Mouse (Mus musculus) embryonic facial prominence, embryonic 10.5 days (tissue): Measurements from ENCODE around the gene Svop. TPM values are rescaled to one million over a fixed set of nuclear protein-coding genes. Genes with fewer than 3 reads are reported as not detected.

Experiments
- DNase-seq: peaks from one replicate; pipeline ENCODE4 v3.0.0-alpha.2; 2017; ENCODE audit warnings: low spot score
- H3K27ac ChIP-seq: fragments of 300-500 bp; sonication (generic); replicated peaks from 2 replicates; pipeline ENCODE4 v1.5.1; 2016; ENCODE audit warnings: mild to moderate bottlenecking
- H3K27me3 ChIP-seq: fragments of 300-500 bp; sonication (generic); replicated peaks from 2 replicates; pipeline ENCODE4 v1.6.1; 2016; ENCODE audit warnings: low read depth, mild to moderate bottlenecking; ENCODE audit not compliant: poor library complexity, severe bottlenecking
- H3K36me3 ChIP-seq: fragments of 300-500 bp; sonication (generic); replicated peaks from 2 replicates; pipeline ENCODE4 v1.6.1; 2016; ENCODE audit warnings: mild to moderate bottlenecking, moderate library complexity
- H3K4me1 ChIP-seq: fragments of 300-500 bp; sonication (generic); 2 replicates; pipeline ENCODE4 v1.6.1; 2016
- H3K4me3 ChIP-seq: fragments of 300-500 bp; sonication (generic); 2 replicates; pipeline ENCODE4 v1.5.1; 2016; ENCODE audit warnings: mild to moderate bottlenecking, moderate library complexity
- H3K9me3 ChIP-seq: fragments of 300-500 bp; sonication (generic); 2 replicates; pipeline ENCODE4 v1.6.1; 2016; ENCODE audit warnings: mild to moderate bottlenecking
- WGBS: fragments of 180-500 bp; shearing (Covaris S2); methylation state at CpG from one replicate; pipeline ENCODE4 v1.1.7; 2016; 5-methylcytosine and 5-hydroxymethylcytosine counted together
- polyA plus RNA-seq: library from polyadenylated mRNA; unstranded; fragments of >200 nt; fragmentation: Nextera tagmentation; extraction: Ambion mirVana; gene quantifications from 2 replicates; pipeline ENCODE4 v1.2.1, GENCODE M21; 2016

Gene Svop
- polyA plus RNA-seq, 1 experiment from 2014 or later: 4.2 TPM

DNA sequence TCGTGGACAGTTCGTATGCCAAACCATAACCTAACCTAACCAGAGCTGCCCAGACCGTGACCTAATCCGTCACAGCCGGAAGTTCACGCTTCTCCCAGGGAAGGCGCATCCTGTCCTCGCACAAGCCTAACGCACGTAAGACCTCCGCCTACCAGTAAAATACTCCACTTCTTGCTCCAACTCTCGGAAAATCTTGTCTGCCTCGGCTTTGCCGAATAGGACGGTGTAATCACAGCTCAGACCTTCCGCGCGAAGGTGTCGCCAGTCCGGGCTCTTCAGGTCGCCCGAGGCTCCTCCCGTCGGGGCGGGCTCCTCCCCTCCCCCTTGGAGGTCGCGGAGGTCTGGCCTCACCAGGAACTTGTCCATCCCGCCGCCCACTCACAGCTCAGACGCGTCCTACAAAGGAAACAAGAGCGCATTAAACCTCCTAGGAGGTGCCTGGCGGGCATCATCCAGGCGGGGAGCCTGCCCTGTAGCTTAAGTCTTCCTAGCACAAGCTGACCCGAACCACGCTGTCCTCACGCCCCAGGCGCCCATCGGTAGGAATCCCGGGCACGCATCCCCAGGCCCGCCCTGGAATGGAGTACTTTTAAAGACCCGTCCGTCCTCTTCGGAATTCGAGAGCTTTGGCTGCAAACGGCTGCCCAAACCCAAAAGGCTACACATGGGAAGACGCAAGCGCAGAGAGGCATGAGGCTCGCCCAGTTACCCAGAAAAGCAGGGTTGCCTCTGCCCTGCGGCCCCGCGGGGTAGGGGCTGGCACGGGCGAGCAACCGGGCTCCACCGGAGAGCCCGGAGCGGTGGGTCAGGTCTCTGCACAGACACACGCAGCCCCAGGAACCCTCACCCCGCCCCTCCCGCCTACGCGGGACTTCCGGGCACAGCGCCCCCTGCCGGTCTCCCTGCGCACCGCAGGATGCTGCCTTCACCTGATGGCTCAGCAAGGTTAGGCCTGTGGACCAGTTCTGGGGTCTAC lies 36.3 kb upstream of the Svop start, which contains the start of gene Alkbh2:
Gene Alkbh2 (minus strand): TSS at position 845 of the 976 bp plus-strand sequence.
- Histone ChIP-seq H3K9me3 (no peaks in the 10 kb centered on the region), H3K4me3 (peak within 1 kb of the TSS; percentile 78), H3K36me3 (peaks cover 39% of the 10 kb centered on the region), H3K27ac (peak within 1 kb of the TSS; percentile 93), H3K27me3 (no peaks in the 10 kb centered on the region), H3K4me1 (peaks cover 42% of the 10 kb centered on the region)
- peak; percentile 95 for DNase-seq
- under 1% methylated on average over 69 of the region's 69 CpGs for WGBS

- 84% methylated on average over 7 of the region's 7 CpGs for WGBS
- no peak for DNase-seq
- Histone ChIP-seq H3K9me3 (no peaks in the 10 kb centered on the region), H3K36me3 (peaks cover 46% of the 10 kb centered on the region), H3K27ac (no peak overlapping the region; the same call in 1 of the 2 replicates), H3K4me1 (peaks cover 32% of the 10 kb centered on the region), H3K4me3 (peak overlapping the region; percentile 78), H3K27me3 (no peaks in the 10 kb centered on the region)
Measured at GRCm38 (mm10) chr5:114126499-114127244, 35.3 kb upstream of the Svop start.

- DNase-seq: no peak
- 88% methylated on average over 3 of the region's 3 CpGs for WGBS
- H3K4me1 ChIP-seq: peaks cover 25% of the 10 kb centered on the region
- H3K4me3 ChIP-seq: no peak overlapping the region
- H3K27ac ChIP-seq: no peak overlapping the region
- H3K9me3 ChIP-seq: no peaks in the 10 kb centered on the region
- no peaks in the 10 kb centered on the region for H3K27me3 ChIP-seq
- H3K36me3 ChIP-seq: peaks cover 52% of the 10 kb centered on the region
Measured at GRCm38 (mm10) chr5:114126008-114126407, 34.6 kb upstream of the Svop start.

GRCm38 (mm10) chr5:114119806-114120205 lies 28.4 kb upstream of the Svop start:
- Histone ChIP-seq H3K9me3 (no peaks in the 10 kb centered on the region), H3K36me3 (peaks cover 100% of the 10 kb centered on the region), H3K4me3 (no peak overlapping the region), H3K27ac (no peak overlapping the region), H3K4me1 (0 out of 2 replicates have a peak, but pooled peaks cover 2% of the 10 kb centered on the region), H3K27me3 (no peaks in the 10 kb centered on the region)
- no peak for DNase-seq
- WGBS: 83% methylated on average over 4 of the region's 4 CpGs

DNA sequence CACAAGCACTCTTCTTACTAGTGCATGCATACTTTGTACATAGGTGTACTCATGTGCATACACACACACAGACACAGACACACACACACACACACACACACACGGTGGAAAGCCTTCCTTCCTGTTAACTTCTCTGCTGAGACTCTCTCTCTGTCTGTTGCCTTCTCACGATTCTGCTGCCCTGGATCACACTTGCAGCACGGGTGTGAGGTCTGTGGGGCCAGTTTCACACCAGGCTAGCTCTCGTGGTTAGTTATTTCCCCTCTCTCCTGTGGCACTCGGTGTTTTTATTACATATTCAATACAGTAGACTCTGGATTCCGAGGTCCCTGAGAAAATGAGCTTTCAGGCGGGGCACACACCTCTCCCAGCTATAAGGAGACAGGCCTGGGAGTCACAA lies 25.2 kb upstream of the Svop start:
- no peak for DNase-seq
- Histone ChIP-seq H3K27ac (no peak overlapping the region), H3K4me3 (no peak overlapping the region), H3K27me3 (no peaks in the 10 kb centered on the region), H3K4me1 (0 out of 2 replicates have a peak, but pooled peaks cover 2% of the 10 kb centered on the region), H3K36me3 (peaks cover 100% of the 10 kb centered on the region), H3K9me3 (no peaks in the 10 kb centered on the region)
- 87% methylated on average over 7 of the region's 7 CpGs for WGBS

GRCm38 (mm10) chr5:114115030-114115429 lies 23.7 kb upstream of the Svop start:
- no peak for DNase-seq
- H3K27me3 ChIP-seq: no peaks in the 10 kb centered on the region
- H3K36me3 ChIP-seq: peaks cover 100% of the 10 kb centered on the region
- no peaks in the 10 kb centered on the region for H3K9me3 ChIP-seq
- H3K4me1 ChIP-seq: no peaks in the 10 kb centered on the region
- WGBS: 88% methylated on average over 5 of the region's 5 CpGs
- H3K4me3 ChIP-seq: no peak overlapping the region
- no peak overlapping the region for H3K27ac ChIP-seq

GRCm38 (mm10) chr5:114113334-114113733 lies 22.0 kb upstream of the Svop start:
- Histone ChIP-seq H3K9me3 (no peaks in the 10 kb centered on the region), H3K36me3 (peaks cover 100% of the 10 kb centered on the region), H3K4me3 (no peak overlapping the region), H3K4me1 (no peaks in the 10 kb centered on the region), H3K27me3 (no peaks in the 10 kb centered on the region), H3K27ac (no peak overlapping the region)
- DNase-seq: no peak
- 84% methylated on average over 6 of the region's 6 CpGs for WGBS

GRCm38 (mm10) chr5:114106391-114106935 lies 15.1 kb upstream of the Svop start:
- peaks cover 94% of the 10 kb centered on the region for H3K36me3 ChIP-seq

DNA sequence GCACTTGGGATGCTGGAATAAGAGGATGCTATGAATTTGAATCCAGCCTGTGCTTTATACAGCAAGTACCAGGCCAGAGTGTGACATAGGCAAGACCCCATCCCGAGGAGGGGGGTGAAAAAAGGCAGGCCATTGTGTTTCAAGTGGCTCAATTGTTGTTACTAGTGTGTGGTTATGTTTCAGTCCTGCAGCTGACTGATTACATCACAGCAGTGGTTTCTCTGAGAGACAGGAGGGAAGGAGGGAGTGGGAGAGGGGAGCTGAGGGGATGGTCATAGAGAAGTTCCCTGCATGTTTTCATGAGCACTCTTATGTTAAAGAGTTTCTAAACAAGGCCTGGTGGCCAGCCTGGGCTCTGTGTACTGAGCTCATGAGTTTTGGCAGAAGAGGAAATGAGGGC lies 11.4 kb upstream of the Svop start:
- DNase-seq: no peak
- Histone ChIP-seq H3K4me3 (no peak overlapping the region), H3K27me3 (no peaks in the 10 kb centered on the region), H3K36me3 (peaks cover 57% of the 10 kb centered on the region), H3K9me3 (no peaks in the 10 kb centered on the region), H3K4me1 (peaks cover 19% of the 10 kb centered on the region), H3K27ac (no peak overlapping the region)
- WGBS: 79% methylated on average over 1 of the region's 1 CpGs

More at GRCm38 (mm10) chr5:114106391-114106935, 15.1 kb upstream of the Svop start:
- Histone ChIP-seq H3K27ac (no peak overlapping the region), H3K4me3 (no peak overlapping the region), H3K27me3 (no peaks in the 10 kb centered on the region), H3K9me3 (no peaks in the 10 kb centered on the region), H3K4me1 (no peaks in the 10 kb centered on the region; the same call in 1 of the 2 replicates)
- DNase-seq: no peak
- 85% methylated on average over 16 of the region's 16 CpGs for WGBS

DNA sequence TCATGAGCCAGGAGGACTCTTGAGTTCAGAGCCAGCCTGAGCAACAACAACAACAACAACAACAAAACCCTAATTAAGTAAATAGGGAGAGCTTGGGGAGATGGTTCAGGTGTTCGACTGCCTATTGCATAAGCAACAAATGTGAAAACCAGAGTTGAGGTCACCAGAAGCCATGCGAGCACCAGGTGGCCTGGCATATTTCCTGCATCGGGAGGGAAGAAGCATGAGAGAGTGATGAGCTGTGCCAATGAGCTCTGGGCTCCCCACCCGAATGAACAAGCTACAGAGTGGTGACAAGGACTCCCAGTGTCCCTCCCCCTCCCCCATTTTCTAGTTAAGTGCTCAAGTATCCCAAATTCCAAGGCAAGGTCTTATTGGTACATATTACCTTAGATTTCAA lies 10.5 kb upstream of the Svop start:
- H3K4me3 ChIP-seq: no peak overlapping the region

GRCm38 (mm10) chr5:114100390-114101099 lies 9.2 kb upstream of the Svop start:
- Histone ChIP-seq H3K4me1 (peaks cover 19% of the 10 kb centered on the region), H3K36me3 (peaks cover 34% of the 10 kb centered on the region), H3K27me3 (no peaks in the 10 kb centered on the region), H3K4me3 (peak overlapping the region; percentile 98), H3K27ac (peak overlapping the region; percentile 90), H3K9me3 (no peaks in the 10 kb centered on the region)
- no peak for DNase-seq
- whole genome bisulfite sequencing: 3% methylated on average over 64 of the region's 64 CpGs

More for the DNA sequence above, 10.5 kb upstream of the Svop start:
- 88% methylated on average over 4 of the region's 4 CpGs for WGBS
- H3K27ac ChIP-seq: no peak overlapping the region
- DNase-seq: no peak
- no peaks in the 10 kb centered on the region for H3K9me3 ChIP-seq
- H3K27me3 ChIP-seq: no peaks in the 10 kb centered on the region
- peaks cover 48% of the 10 kb centered on the region for H3K36me3 ChIP-seq
- peaks cover 19% of the 10 kb centered on the region for H3K4me1 ChIP-seq
